Mouse (Mus musculus) ES-E14 (cell line): ENCODE data around the gene Scn8a.

Source experiments
- HCFC1 ChIP-seq: IDR thresholded peaks from 2 replicates; pipeline ENCODE4 v1.6.1; 2012; ENCODE audit warnings: low read length, inconsistent platforms, borderline replicate concordance; ENCODE audit not compliant: insufficient read depth
- ZC3H11A ChIP-seq: IDR thresholded peaks from 2 replicates; pipeline ENCODE4 v1.6.1; 2012; ENCODE audit warnings: low read depth, mild to moderate bottlenecking, inconsistent platforms, low read length, borderline replicate concordance

DNA sequence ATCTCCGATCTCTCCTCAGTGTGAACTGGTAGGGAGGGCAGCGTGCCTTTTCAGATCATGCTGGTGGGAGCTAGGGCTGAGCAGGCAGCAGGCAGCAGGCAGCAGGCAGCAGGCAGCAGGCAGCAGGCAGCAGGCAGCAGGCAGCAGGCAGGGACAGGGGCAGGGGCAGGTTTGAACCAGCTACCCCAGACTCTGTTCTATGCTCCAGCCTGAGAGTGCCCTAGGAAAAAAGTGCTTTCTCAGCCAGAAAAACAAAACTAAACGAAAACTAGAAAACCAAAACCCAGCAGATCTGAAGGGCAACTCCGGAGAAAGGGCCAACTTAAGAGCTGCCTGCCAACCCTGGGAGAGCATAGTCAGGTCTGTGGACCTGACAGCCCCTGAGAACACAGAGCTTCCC, 199.0 kb downstream of the Scn8a start:
- TF ChIP-seq HCFC1 = no peak
- TF ChIP-seq ZC3H11A = no peak
